Mouse (Mus musculus): ENCODE results near the gene 1700037H04Rik. TPM values are rescaled to one million over a fixed set of nuclear protein-coding genes. Genes with fewer than 3 reads are reported as not detected.

The 1700037H04Rik gene
- total and polyA plus RNA-seq, 2 experiments from 2014 or later: 35.9 to 48.3 TPM

DNA sequence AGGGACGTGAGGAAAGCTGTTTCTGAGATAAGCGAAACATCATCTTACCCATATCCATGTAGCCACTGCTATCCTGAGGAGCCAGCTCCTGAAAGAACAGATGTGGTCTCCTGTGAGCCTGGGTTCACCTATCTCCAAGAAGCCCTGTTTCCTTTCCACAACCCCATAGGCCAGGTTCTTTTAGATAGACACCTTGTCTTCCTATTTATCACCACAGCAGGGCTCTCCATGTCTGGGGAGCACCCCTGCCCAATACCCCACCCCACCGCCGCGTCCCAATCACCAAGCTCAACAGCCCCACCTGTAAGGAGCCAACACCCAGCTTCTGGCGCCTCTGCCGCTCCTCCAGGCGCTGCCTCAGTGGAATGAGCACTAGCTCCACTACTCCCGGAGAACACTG is 12.4 kb upstream of the 1700037H04Rik start:
- peaks cover 17% of the 10 kb centered on the region; the same call in 1 of the 2 replicates for H3K4me1 ChIP-seq (ENCODE audit: control insufficient read depth, insufficient read depth)
- peaks cover 18% of the 10 kb centered on the region for H3K27me3 ChIP-seq (ENCODE audit: control insufficient read depth, insufficient read depth, low read length)
- peaks cover 15% of the 10 kb centered on the region; the same call in 1 of the 2 replicates for H3K36me3 ChIP-seq (replicated peaks; ENCODE audit: control insufficient read depth, insufficient read depth, low read length)
- 55% methylated on average over 9 of the region's 9 CpGs for WGBS
- H3K27ac ChIP-seq (ENCODE audit: low read depth): no peak overlapping the region
- no peak for ATAC-seq (ENCODE audit: insufficient read depth, low read depth)
- no peak overlapping the region for H3K4me2 ChIP-seq (ENCODE audit: low read depth, low read length)
- no peak overlapping the region for H3K4me3 ChIP-seq (ENCODE audit: low read depth, low read length)
- H3K9me3 ChIP-seq (replicated peaks; ENCODE audit: control insufficient read depth, low read length): no peaks in the 10 kb centered on the region
- DNase-seq (ENCODE audit: low spot score): no peak
- no peak overlapping the region for H3K9ac ChIP-seq (replicated peaks; ENCODE audit: low read depth, low read length)
- no peak for TF ChIP-seq EP300 (IDR thresholded peaks at IDR 0.05; ENCODE audit: low read depth)
- TF ChIP-seq CTCF (IDR thresholded peaks at IDR 0.05; ENCODE audit: low read depth): no peak

DNA sequence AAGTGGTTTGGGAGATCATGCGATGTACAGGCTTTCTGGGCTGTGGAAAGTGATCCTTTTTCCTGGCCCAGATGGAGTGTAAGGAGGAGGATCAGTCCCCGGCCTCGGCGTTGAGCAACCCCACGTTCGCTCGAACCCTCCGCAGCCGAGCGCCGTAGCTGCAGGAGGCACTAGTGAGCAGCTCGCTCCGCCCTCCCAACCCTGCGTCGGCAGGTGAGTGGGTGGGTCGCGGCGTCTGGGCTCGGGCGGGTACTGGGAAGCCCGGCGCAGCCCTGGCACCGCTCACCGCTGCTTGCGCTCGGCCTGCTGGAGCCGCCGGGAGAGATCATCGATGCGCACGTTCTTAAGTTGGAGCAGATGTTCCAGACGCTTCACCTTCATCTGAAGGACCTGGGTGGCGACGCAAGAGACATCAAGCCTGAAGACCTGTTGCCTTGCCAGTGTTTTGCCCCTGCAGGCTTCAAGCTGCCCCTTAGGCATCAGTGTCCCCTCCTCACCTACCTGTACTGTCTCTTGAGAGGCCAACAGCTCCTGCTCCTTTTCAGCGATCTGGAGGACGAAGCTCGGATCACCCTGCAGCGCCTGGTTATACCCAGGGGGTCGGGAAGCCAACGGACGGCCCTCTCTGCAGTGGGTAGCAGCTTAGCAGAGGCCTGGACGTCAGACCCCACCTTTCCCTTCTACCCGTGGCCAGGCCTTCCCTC is 11.7 kb upstream of the 1700037H04Rik start:
- Histone ChIP-seq H3K27me3 (ENCODE audit: control insufficient read depth, insufficient read depth, low read length) (peaks cover 18% of the 10 kb centered on the region), H3K36me3 (replicated peaks; ENCODE audit: control insufficient read depth, insufficient read depth, low read length) (0 out of 2 replicates have a peak, but pooled peaks cover 10% of the 10 kb centered on the region), H3K4me1 (ENCODE audit: control insufficient read depth, insufficient read depth) (peaks cover 9% of the 10 kb centered on the region; the same call in 1 of the 2 replicates), H3K27ac (ENCODE audit: low read depth) (no peak overlapping the region), H3K4me2 (ENCODE audit: low read depth, low read length) (peak overlapping the region; percentile 50), H3K9ac (replicated peaks; ENCODE audit: low read depth, low read length) (no peak overlapping the region), H3K9me3 (replicated peaks; ENCODE audit: control insufficient read depth, low read length) (no peaks in the 10 kb centered on the region), H3K4me3 (ENCODE audit: low read depth, low read length) (peak overlapping the region; percentile 20)
- ATAC-seq (ENCODE audit: insufficient read depth, low read depth) (0 out of 2 replicates have a peak, but pooled peaks have one; percentile 10), DNase-seq (ENCODE audit: low spot score) (no peak)
- WGBS: 18% methylated on average over 42 of the region's 43 CpGs
- TF ChIP-seq CTCF (IDR thresholded peaks at IDR 0.05; ENCODE audit: low read depth) (no peak), EP300 (IDR thresholded peaks at IDR 0.05; ENCODE audit: low read depth) (no peak)

DNA sequence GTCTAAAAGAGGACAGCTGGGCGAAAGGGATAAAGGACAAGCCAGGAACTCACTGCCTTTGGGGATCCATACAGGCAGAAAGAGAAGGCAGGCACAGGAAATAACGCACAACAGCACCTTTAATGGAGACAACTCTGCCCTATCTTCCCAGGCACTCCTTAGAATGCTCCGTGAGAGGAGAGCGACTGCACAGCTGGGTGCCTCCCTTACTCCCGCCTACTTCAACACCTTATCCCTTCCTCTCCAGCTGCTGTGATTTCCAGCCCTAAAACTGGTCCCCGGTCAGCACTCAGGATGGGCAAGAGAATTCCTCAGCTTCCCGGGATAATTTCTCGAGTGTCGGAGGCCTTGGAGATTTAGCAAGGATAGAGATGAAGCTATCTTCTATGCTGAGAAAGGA is 11.1 kb upstream of the 1700037H04Rik start:
- Histone ChIP-seq H3K4me1 (ENCODE audit: control insufficient read depth, insufficient read depth) (0 out of 2 replicates have a peak, but pooled peaks cover 4% of the 10 kb centered on the region), H3K9me3 (replicated peaks; ENCODE audit: control insufficient read depth, low read length) (no peaks in the 10 kb centered on the region), H3K4me3 (ENCODE audit: low read depth, low read length) (peak overlapping the region; percentile 20), H3K36me3 (replicated peaks; ENCODE audit: control insufficient read depth, insufficient read depth, low read length) (0 out of 2 replicates have a peak, but pooled peaks cover 5% of the 10 kb centered on the region), H3K27ac (ENCODE audit: low read depth) (no peak overlapping the region), H3K4me2 (ENCODE audit: low read depth, low read length) (no peak overlapping the region), H3K27me3 (ENCODE audit: control insufficient read depth, insufficient read depth, low read length) (peaks cover 18% of the 10 kb centered on the region), H3K9ac (replicated peaks; ENCODE audit: low read depth, low read length) (no peak overlapping the region)
- TF ChIP-seq EP300 (IDR thresholded peaks at IDR 0.05; ENCODE audit: low read depth) (no peak), CTCF (IDR thresholded peaks at IDR 0.05; ENCODE audit: low read depth) (no peak)
- WGBS: 32% methylated on average over 9 of the region's 9 CpGs
- no peak for ATAC-seq (ENCODE audit: insufficient read depth, low read depth)
- no peak for DNase-seq (ENCODE audit: low spot score)

DNA sequence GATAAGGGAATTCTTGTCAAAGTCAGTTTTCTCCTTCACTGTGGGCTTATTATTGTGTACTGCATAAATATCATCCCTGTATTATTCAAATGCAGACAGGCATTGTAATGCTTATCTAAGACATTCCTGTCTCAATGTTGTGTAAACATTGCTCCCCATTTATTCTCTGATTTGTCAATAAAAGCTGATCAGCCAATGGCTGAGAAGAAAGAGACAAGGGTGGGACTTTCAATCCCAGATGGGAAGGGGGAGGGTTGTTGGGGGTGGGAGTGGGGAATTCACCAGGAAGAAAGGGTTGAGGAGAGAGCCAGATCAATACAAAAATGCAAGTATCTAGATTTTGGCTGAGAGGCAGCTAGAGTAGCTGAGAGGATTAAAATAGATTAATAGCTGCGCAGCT is 9.0 kb upstream of the 1700037H04Rik start:
- Histone ChIP-seq H3K4me2 (ENCODE audit: low read depth, low read length) (no peak overlapping the region), H3K9me3 (replicated peaks; ENCODE audit: control insufficient read depth, low read length) (no peaks in the 10 kb centered on the region), H3K9ac (replicated peaks; ENCODE audit: low read depth, low read length) (no peak overlapping the region), H3K27ac (ENCODE audit: low read depth) (no peak overlapping the region), H3K4me3 (ENCODE audit: low read depth, low read length) (no peak overlapping the region), H3K27me3 (ENCODE audit: control insufficient read depth, insufficient read depth, low read length) (peaks cover 18% of the 10 kb centered on the region), H3K36me3 (replicated peaks; ENCODE audit: control insufficient read depth, insufficient read depth, low read length) (0 out of 2 replicates have a peak, but pooled peaks cover 4% of the 10 kb centered on the region), H3K4me1 (ENCODE audit: control insufficient read depth, insufficient read depth) (no peaks in the 10 kb centered on the region)
- DNase-seq (ENCODE audit: low spot score): no peak
- no peak for ATAC-seq (ENCODE audit: insufficient read depth, low read depth)
- WGBS: 74% methylated on average over 1 of the region's 1 CpGs
- TF ChIP-seq EP300 (IDR thresholded peaks at IDR 0.05; ENCODE audit: low read depth): no peak
- no peak for TF ChIP-seq CTCF (IDR thresholded peaks at IDR 0.05; ENCODE audit: low read depth)

DNA sequence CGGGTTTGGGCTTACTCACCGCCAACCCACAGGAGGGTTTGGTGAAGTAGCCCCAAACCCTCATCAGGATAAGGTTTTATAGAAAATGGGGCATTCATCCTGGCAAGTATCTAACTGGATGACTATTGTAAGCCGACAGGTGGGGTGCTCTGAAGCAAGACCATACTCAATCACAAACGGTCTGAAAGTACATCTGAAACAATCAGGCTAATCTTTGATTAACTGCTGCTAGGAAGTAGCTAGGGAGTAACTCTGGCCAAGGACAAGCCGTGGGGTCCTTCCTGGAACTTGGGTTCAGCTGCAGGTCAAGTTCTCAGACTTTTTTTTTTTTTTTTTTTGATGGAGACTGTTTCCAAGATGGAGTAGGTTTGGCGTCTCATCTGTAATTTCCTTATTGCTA is 8.1 kb upstream of the 1700037H04Rik start:
- Histone ChIP-seq H3K9me3 (replicated peaks; ENCODE audit: control insufficient read depth, low read length) (no peaks in the 10 kb centered on the region), H3K27me3 (ENCODE audit: control insufficient read depth, insufficient read depth, low read length) (peaks cover 18% of the 10 kb centered on the region), H3K4me2 (ENCODE audit: low read depth, low read length) (no peak overlapping the region), H3K9ac (replicated peaks; ENCODE audit: low read depth, low read length) (no peak overlapping the region), H3K27ac (ENCODE audit: low read depth) (no peak overlapping the region), H3K36me3 (replicated peaks; ENCODE audit: control insufficient read depth, insufficient read depth, low read length) (0 out of 2 replicates have a peak, but pooled peaks cover 4% of the 10 kb centered on the region), H3K4me3 (ENCODE audit: low read depth, low read length) (no peak overlapping the region), H3K4me1 (ENCODE audit: control insufficient read depth, insufficient read depth) (no peaks in the 10 kb centered on the region)
- WGBS: 65% methylated on average over 6 of the region's 6 CpGs
- TF ChIP-seq CTCF (IDR thresholded peaks at IDR 0.05; ENCODE audit: low read depth) (no peak), EP300 (IDR thresholded peaks at IDR 0.05; ENCODE audit: low read depth) (no peak)
- no peak for ATAC-seq (ENCODE audit: insufficient read depth, low read depth)
- DNase-seq (ENCODE audit: low spot score): no peak

Measured in heart, postnatal 0 days (tissue).